Mouse (Mus musculus) lung, adult 2 months (tissue): ENCODE results near the gene Nck1.

Experiments used
- CTCF ChIP-seq: fragments of 200-500 bp; IDR thresholded peaks from 2 replicates; pipeline ENCODE4 v1.5.1; 2011; ENCODE audit warnings: mild to moderate bottlenecking, low read length, control low read depth; ENCODE audit not compliant: insufficient read depth
- POLR2A ChIP-seq: fragments of 200-500 bp; IDR thresholded peaks from 2 replicates; pipeline ENCODE4 v1.6.1; 2011; ENCODE audit warnings: low read depth, mild to moderate bottlenecking, control low read depth, low read length, borderline replicate concordance; ENCODE audit errors: extremely low read depth

GRCm38 (mm10) chr9:100507581-100507980, 38.4 kb downstream of the Nck1 start:
- TF ChIP-seq POLR2A (no peak), CTCF (no peak)
